Mouse (Mus musculus) liver, postnatal 0 days (tissue): ENCODE data around the gene Dlk2.

ENCODE experiments used
- CTCF ChIP-seq: sonication (generic); IDR thresholded peaks from 2 replicates; pipeline ENCODE4 v1.5.1; 2016; ENCODE audit warnings: antibody characterized with exemption, low read depth
- EP300 ChIP-seq: IDR thresholded peaks from 2 replicates; pipeline ENCODE4 v1.6.1; 2016; ENCODE audit warnings: antibody characterized with exemption, low read depth, mild to moderate bottlenecking

DNA sequence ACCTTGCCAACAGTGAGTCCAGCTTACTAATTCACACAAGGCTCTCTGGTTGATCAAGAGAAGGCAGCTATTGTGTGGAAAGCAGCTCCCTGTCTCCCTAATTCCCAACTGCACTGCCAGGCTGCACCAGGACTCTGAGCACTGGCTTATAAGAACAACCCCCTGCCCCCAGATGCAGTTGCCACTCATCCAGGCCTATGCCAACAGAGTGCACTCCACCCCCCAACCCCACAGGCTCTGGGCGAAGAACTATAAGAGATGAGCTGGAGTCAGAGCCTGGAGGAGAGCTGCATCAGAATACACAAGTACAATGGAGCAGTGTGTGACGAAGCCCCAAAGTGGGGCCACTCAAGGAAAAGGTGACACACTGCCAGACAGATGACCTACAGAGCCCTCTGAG lies 25.2 kb upstream of the Dlk2 start:
- TF ChIP-seq CTCF: no peak
- no peak for TF ChIP-seq EP300
